Mouse (Mus musculus) CH12.LX (cell line): Measurements from ENCODE around the gene Areg.

Experiments used
- CTCF ChIP-seq, 2 experiments: IDR thresholded peaks in 1 of 2; conservative IDR thresholded peaks in 1 of 2; 2 replicates each; pipeline ENCODE4 v1.5.1; 2011 to 2012; ENCODE audit warnings: low read depth in 2 of 2, low read length in 2 of 2, improper control_type of control experiment in 1 of 2, inconsistent platforms in 1 of 2, mild to moderate bottlenecking in 1 of 2, moderate library complexity in 1 of 2
- EP300 ChIP-seq: IDR thresholded peaks from 2 replicates; pipeline ENCODE4 v1.6.1; 2011; ENCODE audit warnings: low read length, improper control_type of control experiment
- KAT2A ChIP-seq: IDR thresholded peaks from 2 replicates; pipeline ENCODE4 v1.6.1; 2012; ENCODE audit warnings: low read length, improper control_type of control experiment, inconsistent platforms; ENCODE audit not compliant: insufficient replicate concordance
- POLR2AphosphoS2 ChIP-seq: IDR thresholded peaks from 2 replicates; pipeline ENCODE4 v1.6.1; 2011; ENCODE audit warnings: low read depth, low read length, improper control_type of control experiment
- RCOR1 ChIP-seq: conservative IDR thresholded peaks from 2 replicates; pipeline ENCODE4 v1.6.1; 2012; ENCODE audit warnings: low read depth, mild to moderate bottlenecking, inconsistent platforms, low read length, improper control_type of control experiment
- USF2 ChIP-seq: conservative IDR thresholded peaks from 2 replicates; pipeline ENCODE4 v1.6.1; 2011; ENCODE audit warnings: low read depth, low read length, improper control_type of control experiment

GRCm38 (mm10) chr5:91140896-91141448, 1.6 kb downstream of the Areg start:
- TF ChIP-seq EP300 (no peak), USF2 (no peak), POLR2AphosphoS2 (no peak), RCOR1 (no peak), KAT2A (no peak), CTCF (conservative IDR thresholded peaks at IDR 0.05 in 1 of 2, IDR thresholded peaks at IDR 0.05 in 1 of 2; ENCODE audit: low read depth in 2 of 2, low read length in 2 of 2) (no peak)
